Mouse (Mus musculus): Measurements from ENCODE around the gene Zfp704. TPM values are rescaled to one million over a fixed set of nuclear protein-coding genes. Genes with fewer than 3 reads are reported as not detected.

Gene Zfp704
- polyA plus RNA-seq, 1 experiment = 0.80 TPM

GRCm38 (mm10) chr3:9456380-9456890, 153.4 kb downstream of the Zfp704 start:
- Histone ChIP-seq H3K4me2 (ENCODE audit: low read depth) (no peak overlapping the region), H3K4me3 (no peak overlapping the region), H3ac (ENCODE audit: control insufficient read depth, insufficient read length) (no peak overlapping the region), H3K27me3 (ENCODE audit: control insufficient read depth, insufficient read depth, insufficient read length) (no peaks in the 10 kb centered on the region), H3K36me3 (ENCODE audit: control insufficient read depth, insufficient read depth) (no peaks in the 10 kb centered on the region), H3K79me2 (ENCODE audit: control insufficient read depth, insufficient read depth) (no peaks in the 10 kb centered on the region)
- TF ChIP-seq SRF (IDR thresholded peaks at IDR 0.05; ENCODE audit: control insufficient read depth, insufficient read length, low read depth) = no peak
- no peak for TF ChIP-seq CEBPB (IDR thresholded peaks at IDR 0.05; ENCODE audit: insufficient read depth, poor library complexity, severe bottlenecking)
- no peak for TF ChIP-seq E2F4 (IDR thresholded peaks at IDR 0.05; ENCODE audit: insufficient read depth)
- no peak for TF ChIP-seq TCF3 (IDR thresholded peaks at IDR 0.05; ENCODE audit: insufficient read length, low read depth)
- TF ChIP-seq MYOG (IDR thresholded peaks at IDR 0.05; ENCODE audit: control insufficient read depth in 1 of 3, insufficient read depth in 1 of 3, insufficient read length in 2 of 3, low read depth in 2 of 3) = no peak
- no peak for TF ChIP-seq POLR2AphosphoS2 (IDR thresholded peaks at IDR 0.05; ENCODE audit: insufficient read length, low read depth)
- no peak for TF ChIP-seq USF1 (IDR thresholded peaks at IDR 0.05; ENCODE audit: low read depth)
- no peak for TF ChIP-seq MYOD1 (IDR thresholded peaks at IDR 0.05; ENCODE audit: control insufficient read depth in 1 of 3, insufficient read length in 2 of 3, low read depth in 2 of 3)
- no peak for TF ChIP-seq POLR2A (IDR thresholded peaks at IDR 0.05; ENCODE audit: insufficient read length, low read depth)
- TF ChIP-seq TCF12 (IDR thresholded peaks at IDR 0.05; ENCODE audit: insufficient read depth, poor library complexity, severe bottlenecking) = no peak
- no peak for TF ChIP-seq REST (IDR thresholded peaks at IDR 0.05; ENCODE audit: insufficient read depth, insufficient read length)
- TF ChIP-seq MAX (IDR thresholded peaks at IDR 0.05; ENCODE audit: low read depth) = no peak

GRCm38 (mm10) chr3:9455351-9455750, 154.5 kb downstream of the Zfp704 start:
- H3K4me3 ChIP-seq = no peak overlapping the region
- no peaks in the 10 kb centered on the region for H3K36me3 ChIP-seq (ENCODE audit: control insufficient read depth, insufficient read depth)
- H3ac ChIP-seq (ENCODE audit: control insufficient read depth, insufficient read length) = no peak overlapping the region
- TF ChIP-seq USF1 (IDR thresholded peaks at IDR 0.05; ENCODE audit: low read depth) (no peak), MAX (IDR thresholded peaks at IDR 0.05; ENCODE audit: low read depth) (no peak), TCF3 (IDR thresholded peaks at IDR 0.05; ENCODE audit: insufficient read length, low read depth) (no peak), REST (IDR thresholded peaks at IDR 0.05; ENCODE audit: insufficient read depth, insufficient read length) (no peak), POLR2AphosphoS2 (IDR thresholded peaks at IDR 0.05; ENCODE audit: insufficient read length, low read depth) (no peak), E2F4 (IDR thresholded peaks at IDR 0.05; ENCODE audit: insufficient read depth) (no peak), POLR2A (IDR thresholded peaks at IDR 0.05; ENCODE audit: insufficient read length, low read depth) (no peak), MYOD1 (IDR thresholded peaks at IDR 0.05; ENCODE audit: control insufficient read depth in 1 of 3, insufficient read length in 2 of 3, low read depth in 2 of 3) (no peak), CEBPB (IDR thresholded peaks at IDR 0.05; ENCODE audit: insufficient read depth, poor library complexity, severe bottlenecking) (no peak), TCF12 (IDR thresholded peaks at IDR 0.05; ENCODE audit: insufficient read depth, poor library complexity, severe bottlenecking) (no peak), SRF (IDR thresholded peaks at IDR 0.05; ENCODE audit: control insufficient read depth, insufficient read length, low read depth) (no peak), MYOG (IDR thresholded peaks at IDR 0.05; ENCODE audit: control insufficient read depth in 1 of 3, insufficient read depth in 1 of 3, insufficient read length in 2 of 3, low read depth in 2 of 3) (no peak)
- H3K27me3 ChIP-seq (ENCODE audit: control insufficient read depth, insufficient read depth, insufficient read length) = no peaks in the 10 kb centered on the region
- H3K4me2 ChIP-seq (ENCODE audit: low read depth) = no peak overlapping the region
- no peaks in the 10 kb centered on the region for H3K79me2 ChIP-seq (ENCODE audit: control insufficient read depth, insufficient read depth)

GRCm38 (mm10) chr3:9454556-9455330, 155.1 kb downstream of the Zfp704 start:
- TF ChIP-seq TCF12 (IDR thresholded peaks at IDR 0.05; ENCODE audit: insufficient read depth, poor library complexity, severe bottlenecking) (no peak), MYOD1 (IDR thresholded peaks at IDR 0.05; ENCODE audit: control insufficient read depth in 1 of 3, insufficient read length in 2 of 3, low read depth in 2 of 3) (no peak), USF1 (IDR thresholded peaks at IDR 0.05; ENCODE audit: low read depth) (no peak), POLR2AphosphoS2 (IDR thresholded peaks at IDR 0.05; ENCODE audit: insufficient read length, low read depth) (no peak), POLR2A (IDR thresholded peaks at IDR 0.05; ENCODE audit: insufficient read length, low read depth) (no peak), MYOG (IDR thresholded peaks at IDR 0.05; ENCODE audit: control insufficient read depth in 1 of 3, insufficient read depth in 1 of 3, insufficient read length in 2 of 3, low read depth in 2 of 3) (no peak), E2F4 (IDR thresholded peaks at IDR 0.05; ENCODE audit: insufficient read depth) (no peak)
- H3K27me3 ChIP-seq (ENCODE audit: control insufficient read depth, insufficient read depth, insufficient read length) = no peaks in the 10 kb centered on the region
- H3K79me2 ChIP-seq (ENCODE audit: control insufficient read depth, insufficient read depth) = no peaks in the 10 kb centered on the region
- H3K4me2 ChIP-seq (ENCODE audit: low read depth) = no peak overlapping the region
- H3K36me3 ChIP-seq (ENCODE audit: control insufficient read depth, insufficient read depth) = no peaks in the 10 kb centered on the region
- H3ac ChIP-seq (ENCODE audit: control insufficient read depth, insufficient read length) = no peak overlapping the region
- no peak overlapping the region for H3K4me3 ChIP-seq

- Histone ChIP-seq H3K4me3 (no peak overlapping the region), H3K79me2 (ENCODE audit: control insufficient read depth, insufficient read depth) (no peaks in the 10 kb centered on the region), H3K4me2 (ENCODE audit: low read depth) (no peak overlapping the region), H3K27me3 (ENCODE audit: control insufficient read depth, insufficient read depth, insufficient read length) (no peaks in the 10 kb centered on the region), H3ac (ENCODE audit: control insufficient read depth, insufficient read length) (no peak overlapping the region), H3K36me3 (ENCODE audit: control insufficient read depth, insufficient read depth) (no peaks in the 10 kb centered on the region)
- TF ChIP-seq SRF (IDR thresholded peaks at IDR 0.05; ENCODE audit: control insufficient read depth, insufficient read length, low read depth) (no peak), TCF3 (IDR thresholded peaks at IDR 0.05; ENCODE audit: insufficient read length, low read depth) (no peak), MYOG (IDR thresholded peaks at IDR 0.05; ENCODE audit: control insufficient read depth in 1 of 3, insufficient read depth in 1 of 3, insufficient read length in 2 of 3, low read depth in 2 of 3) (no peak), MYOD1 (IDR thresholded peaks at IDR 0.05; ENCODE audit: control insufficient read depth in 1 of 3, insufficient read length in 2 of 3, low read depth in 2 of 3) (no peak), E2F4 (IDR thresholded peaks at IDR 0.05; ENCODE audit: insufficient read depth) (no peak), CEBPB (IDR thresholded peaks at IDR 0.05; ENCODE audit: insufficient read depth, poor library complexity, severe bottlenecking) (no peak), REST (IDR thresholded peaks at IDR 0.05; ENCODE audit: insufficient read depth, insufficient read length) (no peak), POLR2AphosphoS2 (IDR thresholded peaks at IDR 0.05; ENCODE audit: insufficient read length, low read depth) (no peak), TCF12 (IDR thresholded peaks at IDR 0.05; ENCODE audit: insufficient read depth, poor library complexity, severe bottlenecking) (no peak), MAX (IDR thresholded peaks at IDR 0.05; ENCODE audit: low read depth) (no peak), POLR2A (IDR thresholded peaks at IDR 0.05; ENCODE audit: insufficient read length, low read depth) (no peak)
Observed at GRCm38 (mm10) chr3:9450521-9450920, 159.4 kb downstream of the Zfp704 start.
